Mouse (Mus musculus): ENCODE data around the gene Pla2g4e.
A peak's percentile ranks its signal among the peaks of the same experiment; 100 is the strongest.

The Pla2g4e gene

DNA sequence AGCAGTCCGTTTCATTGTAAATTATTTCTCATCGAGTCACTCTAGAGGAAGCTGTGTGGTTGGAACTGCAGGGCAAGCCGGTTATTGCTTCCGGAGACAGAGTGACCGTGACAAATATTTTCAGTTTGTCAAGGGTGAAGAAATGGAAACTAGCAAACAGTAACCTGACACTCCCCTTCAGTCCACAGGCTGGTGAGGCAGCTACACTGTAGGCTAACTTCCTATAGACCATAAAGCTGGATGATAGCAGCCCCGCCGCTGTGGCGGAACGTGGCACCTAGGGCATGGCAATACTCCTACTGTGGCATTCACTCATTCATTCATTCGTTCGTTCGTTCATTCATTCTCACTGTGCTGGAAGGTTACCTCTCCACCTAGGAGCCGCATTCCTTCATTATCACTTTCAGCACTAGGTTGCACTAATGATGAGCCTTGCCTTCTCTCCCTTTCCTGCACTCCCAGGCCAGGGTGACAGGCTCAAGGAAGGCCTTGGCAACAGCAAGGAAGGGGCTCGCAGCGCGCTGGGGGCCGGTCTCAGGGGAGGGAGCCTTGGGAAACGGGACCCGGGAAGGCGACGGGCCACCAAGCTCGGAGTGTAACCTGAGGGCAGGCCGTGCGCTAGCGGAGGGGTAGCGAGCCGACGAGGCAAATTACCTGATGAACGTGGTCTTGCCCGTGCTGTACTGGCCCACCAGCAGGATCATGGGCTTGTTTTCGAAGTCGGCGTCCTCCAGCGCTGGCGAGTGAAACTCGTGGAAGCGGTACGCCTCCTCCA lies 91.4 kb downstream of the Pla2g4e start:
- peak; percentile 12 for DNase-seq (ENCODE audit: low spot score)

DNA sequence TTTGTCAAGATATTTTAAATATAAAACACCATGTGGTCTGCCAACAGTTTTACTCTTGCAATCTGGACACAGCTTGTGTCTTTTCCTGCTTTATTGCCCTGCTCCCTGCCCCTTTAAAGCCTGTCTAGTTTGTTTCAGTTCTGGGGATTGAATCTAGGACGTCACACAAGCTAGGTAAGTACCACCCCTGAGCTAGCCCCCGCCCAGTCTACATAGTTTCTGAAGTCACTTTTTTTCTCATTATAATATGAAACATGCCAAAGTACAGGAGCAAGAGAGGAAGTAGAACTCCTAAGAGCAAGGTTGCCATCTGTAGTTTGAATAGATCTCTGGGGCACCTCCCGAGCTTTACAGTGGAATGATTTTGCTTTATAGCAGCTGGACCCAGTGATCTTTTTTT lies 94.6 kb downstream of the Pla2g4e start:
- no peak for DNase-seq (ENCODE audit: low spot score)

DNA sequence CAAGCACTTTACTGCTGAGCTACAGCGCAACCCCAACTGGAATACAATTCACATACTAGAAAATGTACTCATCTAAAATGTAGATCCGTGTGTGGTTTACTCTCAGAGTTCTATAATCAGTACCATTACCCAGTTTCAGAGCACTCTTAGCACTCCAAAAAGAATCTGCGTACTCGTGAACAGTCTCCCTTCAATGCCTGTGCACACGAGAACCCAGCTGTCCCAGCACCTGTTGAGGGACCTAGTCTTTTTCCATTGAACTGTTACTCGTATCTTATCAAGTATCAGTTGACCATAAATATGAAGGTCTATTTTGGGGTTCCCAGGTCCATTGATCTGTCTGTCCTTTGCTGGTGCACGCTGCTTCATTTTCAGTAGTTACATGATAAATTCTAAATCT lies 95.5 kb downstream of the Pla2g4e start:
- no peak for DNase-seq (ENCODE audit: low spot score)

DNA sequence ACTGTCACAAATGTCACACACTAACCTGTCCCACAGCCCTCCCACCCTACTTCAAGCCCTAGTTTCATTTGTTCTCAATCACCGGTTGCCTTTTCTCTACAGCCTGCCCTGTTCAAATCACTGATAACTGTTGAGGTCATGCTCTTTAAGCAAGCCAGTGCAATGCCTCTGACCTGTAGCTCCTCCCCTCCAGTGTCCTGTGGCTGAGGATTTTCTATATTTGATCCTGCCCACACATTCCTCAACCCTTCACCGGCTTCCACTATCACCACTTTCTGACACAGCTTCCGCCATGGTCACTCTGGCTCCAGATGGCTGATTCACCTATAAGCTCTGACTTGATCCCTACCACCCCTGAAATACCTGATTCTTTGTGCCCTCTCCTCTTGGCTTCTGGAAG lies 97.1 kb downstream of the Pla2g4e start:
- no peak for DNase-seq (ENCODE audit: low spot score)

DNA sequence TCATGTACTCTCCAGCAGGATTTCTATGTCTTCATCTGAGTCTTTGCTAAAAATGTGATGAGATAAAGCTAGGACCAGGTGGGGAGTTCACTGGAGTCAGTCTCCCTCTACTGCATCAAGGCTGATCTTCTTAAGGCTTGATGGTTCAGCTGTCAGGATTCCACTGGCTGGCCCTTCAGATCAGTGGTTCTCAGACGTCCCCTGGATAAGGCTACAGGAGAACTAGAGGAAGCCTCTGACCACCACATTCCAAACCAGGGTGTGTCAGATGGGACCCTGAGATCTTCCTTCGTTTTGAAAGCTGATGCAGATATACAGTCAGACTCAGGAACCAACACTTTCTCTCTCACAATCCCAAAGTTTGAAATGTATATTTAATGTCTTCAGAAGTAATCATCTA lies 97.8 kb downstream of the Pla2g4e start:
- DNase-seq (ENCODE audit: low spot score), result no peak

DNA sequence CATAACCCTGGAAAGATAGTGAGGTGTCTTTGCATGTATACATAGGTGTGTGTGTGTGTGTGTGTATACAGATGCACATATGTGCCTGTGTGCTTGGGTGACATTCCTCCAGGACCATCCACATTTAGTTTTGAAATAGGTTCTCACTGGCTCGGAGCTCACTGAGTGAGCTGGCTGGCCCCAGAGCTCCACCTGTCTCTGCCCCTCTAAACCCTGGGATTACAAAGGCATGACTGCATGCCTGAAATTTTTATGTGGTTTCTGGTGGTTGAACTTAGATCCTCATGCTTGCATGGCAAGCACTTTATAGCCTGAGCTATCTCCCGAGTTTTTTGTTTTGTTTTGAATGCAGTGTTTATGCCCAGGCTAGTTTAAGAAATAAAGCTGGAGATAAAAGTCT lies 98.6 kb downstream of the Pla2g4e start:
- no peak for DNase-seq (ENCODE audit: low spot score)

DNA sequence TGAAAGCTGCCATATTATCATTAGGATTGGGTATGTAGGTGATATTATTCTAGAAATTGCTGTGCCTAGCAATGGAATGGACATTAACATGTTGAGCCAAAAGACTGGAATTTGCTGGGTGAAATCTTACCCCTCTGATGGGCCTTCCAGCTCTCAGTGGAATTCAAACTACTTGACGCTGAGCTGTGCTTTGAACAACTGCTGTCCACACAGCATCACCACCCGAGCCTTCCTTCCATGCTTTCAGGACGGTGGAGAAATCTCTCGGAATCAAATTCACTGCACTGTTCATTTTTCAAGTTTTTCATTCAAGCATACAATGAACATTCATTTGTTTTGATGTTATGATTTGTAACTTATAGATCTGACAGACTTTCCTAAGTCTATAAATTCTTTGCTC lies 100.7 kb downstream of the Pla2g4e start:
- no peak for DNase-seq (ENCODE audit: low spot score)

DNA sequence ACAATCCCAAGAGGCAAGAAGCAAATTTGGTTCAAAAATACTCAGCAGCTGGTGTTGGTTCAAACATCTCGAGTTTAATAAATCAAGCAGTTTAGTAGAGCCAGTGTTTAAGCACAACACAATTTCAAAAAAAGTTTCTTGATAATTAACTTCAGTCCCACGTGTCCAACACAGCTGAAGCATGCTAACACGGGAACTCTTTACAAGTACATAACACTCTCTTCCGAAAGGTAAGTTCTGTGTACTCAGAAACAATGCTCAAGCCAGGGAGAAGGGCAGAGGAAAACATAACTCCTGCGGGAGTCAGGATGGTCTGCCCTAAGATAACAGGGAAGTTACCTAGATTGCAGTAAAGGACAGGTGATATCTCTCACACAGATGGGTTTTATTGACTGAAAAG lies 102.8 kb downstream of the Pla2g4e start:
- no peak for DNase-seq (ENCODE audit: low spot score)

DNA sequence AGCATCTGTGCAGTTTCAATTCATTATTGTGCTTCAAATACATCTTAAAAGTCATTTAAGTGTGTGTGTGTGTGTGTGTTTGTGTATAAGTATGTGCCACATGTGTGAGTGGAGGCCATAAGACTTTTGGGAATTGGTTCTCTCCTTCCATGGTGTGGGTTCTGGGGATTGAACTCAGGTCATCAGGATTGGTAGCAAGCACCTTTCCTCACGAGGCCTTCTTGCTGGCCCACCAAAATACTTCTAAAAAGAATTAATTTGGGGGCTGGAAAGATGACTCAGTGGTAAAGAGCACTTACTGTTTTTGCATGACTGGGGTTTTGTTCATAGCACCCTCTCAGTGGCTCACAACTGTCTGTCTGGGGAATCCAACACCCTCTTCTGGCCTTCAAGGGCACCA lies 103.5 kb downstream of the Pla2g4e start:
- no peak for DNase-seq (ENCODE audit: low spot score)

DNA sequence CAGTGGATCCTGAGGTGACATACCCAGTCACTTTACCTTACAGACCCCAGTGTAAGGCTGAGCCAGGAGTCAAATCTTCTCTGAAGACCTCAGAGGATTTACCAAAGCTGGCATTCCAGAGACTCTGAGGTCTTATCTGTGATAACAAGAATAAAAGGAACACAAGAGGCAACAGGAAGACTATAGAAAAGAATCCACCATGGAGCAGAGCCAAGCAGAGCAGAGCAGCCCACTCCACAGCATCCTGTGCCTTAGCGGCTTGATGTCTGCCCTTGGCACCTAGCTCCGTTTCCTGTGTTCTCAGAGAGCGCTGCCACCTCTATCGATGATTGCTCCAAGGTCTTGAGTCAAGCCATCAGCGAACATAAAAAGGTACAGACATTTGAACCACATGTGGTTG lies 104.8 kb downstream of the Pla2g4e start:
- DNase-seq (ENCODE audit: low spot score), result no peak

DNA sequence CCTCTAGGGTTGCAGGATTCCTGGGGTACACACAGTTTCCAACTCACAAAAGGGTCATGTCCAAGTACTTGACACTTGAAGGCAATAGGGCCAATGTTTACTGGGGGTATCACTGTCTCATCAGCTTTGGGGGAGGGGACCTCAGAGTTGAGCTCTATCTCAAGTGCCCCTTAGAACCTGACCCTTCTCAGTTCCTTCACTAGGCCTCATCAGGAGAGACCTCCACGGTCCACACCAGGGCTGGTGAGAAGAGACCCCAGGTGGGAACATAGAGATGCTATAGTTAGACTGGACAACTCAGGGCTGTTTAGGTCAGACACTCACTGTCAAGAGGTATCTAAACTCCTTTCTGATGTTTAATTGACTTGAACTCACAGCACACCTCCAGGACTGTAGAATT lies 106.0 kb downstream of the Pla2g4e start:
- DNase-seq (ENCODE audit: low spot score), result no peak

DNA sequence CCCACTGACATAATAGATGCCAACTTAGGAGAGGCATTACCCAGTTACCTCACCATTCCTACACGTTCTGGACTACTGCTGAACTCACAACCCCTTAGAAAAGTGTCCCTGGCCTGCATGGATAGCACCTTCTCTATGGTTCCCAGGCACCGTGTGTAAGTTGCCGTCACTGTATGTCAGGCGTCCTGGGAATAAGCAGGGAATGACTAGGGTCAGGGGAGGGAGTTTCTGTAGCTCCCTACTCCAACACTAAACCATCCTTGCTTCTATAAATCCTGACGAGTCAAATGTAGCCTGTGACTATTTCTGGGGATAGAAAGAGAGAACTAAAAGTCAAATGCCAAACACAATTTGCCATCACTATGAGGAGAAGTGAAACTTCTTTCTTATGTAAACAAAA lies 107.9 kb downstream of the Pla2g4e start:
- no peak for DNase-seq (ENCODE audit: low spot score)

DNA sequence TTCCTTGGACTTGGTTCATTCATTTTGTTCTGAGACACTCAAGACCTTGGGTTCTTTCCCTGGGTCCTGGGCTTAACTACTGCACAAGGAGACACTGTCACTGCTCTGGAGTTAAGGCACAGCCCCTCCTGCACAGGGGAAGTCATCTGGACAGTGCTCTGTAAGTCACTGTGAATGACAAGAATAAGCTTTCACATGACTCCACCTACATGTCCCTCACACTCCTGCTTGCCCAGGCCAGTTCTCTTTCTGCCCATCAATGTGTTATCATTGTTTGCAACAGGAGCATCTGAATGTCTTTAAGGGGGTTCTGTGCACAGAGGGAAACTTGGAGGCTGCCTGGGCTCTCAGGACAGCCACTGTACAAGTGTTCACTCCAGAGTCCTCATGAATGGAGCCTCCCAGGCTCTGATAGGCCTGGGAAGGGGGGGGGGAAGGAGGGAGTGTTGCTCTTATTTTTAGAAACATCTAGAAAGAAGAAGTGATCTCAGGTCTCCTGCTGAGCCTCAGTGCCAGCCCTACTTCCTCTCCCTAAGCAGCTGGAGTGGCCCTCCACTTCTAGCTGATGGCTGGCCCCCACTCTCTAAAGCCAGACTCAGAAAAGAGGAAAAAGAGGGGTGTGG lies 110.6 kb downstream of the Pla2g4e start:
- no peak for DNase-seq (ENCODE audit: low spot score)

DNA sequence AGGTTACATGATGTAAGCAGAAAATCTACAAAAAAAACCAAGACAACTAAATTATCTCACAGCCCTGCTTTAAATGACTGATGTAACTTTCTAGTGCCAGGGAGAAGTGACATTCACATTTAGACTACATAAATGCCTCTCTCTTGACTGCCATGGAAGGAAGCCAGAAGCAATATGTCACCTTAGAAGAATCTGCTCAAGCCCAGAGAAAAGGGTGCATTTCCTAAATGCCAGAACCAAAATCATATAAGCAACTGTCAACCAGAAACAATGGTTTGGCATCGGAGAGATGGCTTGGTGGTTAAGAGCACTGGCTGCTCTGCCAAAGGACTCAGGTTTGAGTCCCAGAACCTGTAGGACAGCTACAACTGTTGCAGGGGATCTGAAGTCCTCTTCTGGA lies 113.3 kb downstream of the Pla2g4e start:
- DNase-seq (ENCODE audit: low spot score), result no peak

DNA sequence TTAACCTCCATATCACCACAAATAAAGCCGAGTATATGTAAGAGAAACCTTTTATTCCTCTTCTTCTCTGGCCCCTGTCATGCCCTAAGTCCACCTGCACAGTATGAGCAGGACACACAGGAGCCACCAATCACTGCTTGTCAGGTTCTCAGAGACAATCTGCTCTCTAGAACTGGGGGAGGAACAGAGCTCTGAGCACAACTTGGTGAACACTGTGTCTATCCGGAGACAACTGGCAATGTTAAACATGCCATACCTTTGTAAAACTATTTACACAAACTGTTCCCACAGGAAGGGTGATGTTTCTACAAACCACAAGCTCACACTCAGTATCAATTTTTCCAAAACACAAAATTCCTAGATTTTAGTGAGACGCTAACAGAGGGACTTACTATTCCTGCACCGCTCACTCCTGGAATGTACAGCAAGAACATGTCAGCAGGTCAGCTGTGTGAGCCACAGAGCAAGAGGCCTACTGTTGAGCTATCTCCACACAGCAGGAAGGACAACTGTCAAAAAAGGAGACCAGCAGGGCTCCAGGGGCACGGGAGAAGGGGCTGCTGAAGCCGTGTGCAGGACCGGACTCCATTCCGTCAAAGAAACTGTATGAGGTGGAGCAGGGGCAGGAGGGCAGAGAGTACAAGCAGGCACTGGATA lies 115.8 kb downstream of the Pla2g4e start:
- no peak for DNase-seq (ENCODE audit: low spot score)

DNA sequence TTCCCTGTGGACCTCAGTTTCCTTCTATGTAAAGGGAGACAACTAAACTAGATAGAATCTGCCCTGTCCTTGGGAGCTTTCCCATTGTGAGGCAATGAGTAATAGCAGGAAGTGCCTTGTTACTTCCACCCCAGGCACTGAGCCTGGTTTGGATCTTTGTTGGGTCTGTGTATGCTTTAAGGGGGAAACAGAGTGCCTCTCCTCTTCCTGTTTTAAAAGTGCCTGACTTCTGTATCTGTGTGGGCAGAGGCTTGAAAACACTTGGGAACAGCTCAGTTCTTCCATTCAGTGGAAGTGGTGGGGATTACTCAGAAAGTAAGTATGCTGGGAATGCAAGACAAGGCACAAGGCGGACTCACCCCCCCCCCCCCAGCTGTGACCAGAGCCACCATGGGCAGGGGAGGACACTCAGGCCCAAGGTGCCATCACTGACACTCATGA lies 116.5 kb downstream of the Pla2g4e start:
- peak; percentile 41 for DNase-seq (ENCODE audit: low spot score)

DNA sequence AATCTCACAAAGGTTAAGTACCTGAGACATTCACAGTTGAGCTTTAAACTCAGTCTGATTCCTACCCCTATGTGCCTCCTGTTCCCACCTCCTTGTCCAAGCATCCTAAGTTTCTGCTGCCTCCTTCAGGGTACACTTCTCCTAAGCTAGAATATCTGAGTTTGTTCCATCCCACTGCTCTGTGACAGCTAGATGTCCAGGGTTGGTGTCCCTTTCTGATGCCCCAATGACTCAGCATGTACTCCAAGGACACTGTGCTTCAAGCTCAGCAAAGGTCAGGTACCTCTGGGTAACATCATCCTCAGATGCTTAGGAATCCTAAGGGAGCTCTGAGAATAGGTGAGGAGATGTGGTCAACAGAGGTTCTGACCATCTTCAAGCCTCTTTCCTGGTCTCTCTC lies 117.1 kb downstream of the Pla2g4e start:
- DNase-seq (ENCODE audit: low spot score), result no peak

DNA sequence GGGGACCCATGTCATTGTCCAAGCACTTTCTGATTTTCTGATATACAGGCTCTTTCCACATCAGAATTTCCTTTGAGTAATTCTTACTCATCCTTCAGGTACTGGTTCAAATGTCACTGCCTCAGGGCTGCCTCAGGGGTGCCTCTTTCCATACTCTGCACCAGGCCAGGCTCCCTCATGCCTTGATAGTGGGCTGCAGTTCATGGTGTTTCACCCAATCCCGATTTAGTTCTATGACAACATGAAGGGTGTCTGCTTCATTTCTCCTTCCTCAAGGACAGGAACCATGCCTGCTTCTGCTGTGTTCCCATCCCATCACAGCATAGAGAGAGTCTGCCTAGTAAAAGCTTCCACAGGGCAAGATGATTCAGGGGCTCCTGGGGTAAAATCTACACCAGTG lies 118.2 kb downstream of the Pla2g4e start:
- DNase-seq (ENCODE audit: low spot score), result no peak

DNA sequence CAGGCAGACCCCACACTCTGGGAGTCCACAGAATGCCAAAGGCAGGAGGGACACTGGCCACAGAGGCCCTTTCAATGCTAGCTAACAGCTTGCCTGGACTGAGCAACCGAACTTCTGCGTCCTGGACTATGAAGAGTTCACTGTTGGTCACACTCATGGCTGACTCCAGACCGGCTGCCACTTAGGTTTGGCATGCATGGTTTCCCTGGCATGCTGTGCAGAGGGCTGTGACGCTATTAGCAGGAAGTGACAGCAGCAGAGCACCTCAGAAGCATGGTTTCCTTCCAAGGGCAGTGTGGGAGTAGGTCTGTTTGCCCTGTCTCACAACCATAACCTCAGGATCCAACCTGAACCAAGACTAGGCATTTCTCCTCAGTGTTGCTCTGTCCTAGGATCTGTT lies 118.7 kb downstream of the Pla2g4e start:
- DNase-seq (ENCODE audit: low spot score), result no peak

DNA sequence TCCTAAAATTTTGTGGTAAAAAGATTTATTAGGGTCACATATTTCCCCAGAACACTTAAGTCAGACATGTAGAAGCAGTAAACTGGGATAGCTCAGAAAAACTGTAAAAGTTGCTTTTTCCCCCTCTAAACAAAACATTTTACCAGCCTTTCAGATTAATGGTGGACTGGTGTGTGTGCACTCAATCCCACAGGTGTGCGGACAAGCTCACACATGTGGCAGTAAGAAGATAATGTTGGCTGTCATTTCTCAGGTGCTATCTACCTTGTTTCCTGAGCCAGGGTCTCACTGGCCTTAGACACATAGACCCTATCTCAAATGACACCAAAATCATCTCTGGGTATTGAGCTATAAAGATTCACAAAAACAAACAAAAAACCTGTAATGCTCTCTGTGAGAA lies 119.7 kb downstream of the Pla2g4e start:
- DNase-seq (ENCODE audit: low spot score), result no peak

DNA sequence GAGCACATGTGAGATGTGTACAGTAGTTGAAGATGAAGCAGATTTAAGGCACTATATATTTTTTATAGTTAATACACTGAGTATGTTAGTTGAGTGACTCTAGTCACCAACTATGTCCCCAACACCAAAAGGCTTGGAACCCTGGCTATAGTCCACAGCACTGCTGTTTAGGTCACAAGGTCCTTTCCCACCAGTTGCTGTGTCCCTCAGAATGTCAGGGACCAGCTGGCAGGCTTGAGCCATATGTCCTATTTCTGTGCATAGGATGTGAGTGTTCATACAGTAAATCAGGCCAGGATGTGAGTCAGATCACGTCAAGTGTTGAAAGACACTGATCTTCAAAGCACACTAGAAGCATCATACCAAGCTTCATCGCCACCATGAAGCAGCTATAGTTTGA lies 120.2 kb downstream of the Pla2g4e start:
- no peak for DNase-seq (ENCODE audit: low spot score)

DNA sequence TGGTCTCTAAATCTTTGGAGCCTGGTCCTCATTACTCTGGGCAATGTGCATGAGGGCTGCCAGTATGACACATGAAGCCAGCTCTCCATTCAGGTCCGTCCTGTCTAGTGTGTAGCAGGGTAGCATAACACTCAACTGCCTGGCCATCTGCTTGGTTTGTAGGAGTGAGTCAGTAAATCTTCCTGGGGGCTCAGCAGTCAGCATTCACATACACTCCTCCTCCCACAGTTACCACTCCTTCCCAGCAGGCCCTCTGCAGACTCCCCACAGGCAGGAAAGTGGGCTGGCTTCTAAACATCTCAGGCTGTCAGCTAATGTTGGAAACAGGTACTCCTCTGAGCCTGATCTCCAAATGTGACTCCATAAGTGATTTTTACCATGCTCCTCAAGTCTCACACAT lies 121.0 kb downstream of the Pla2g4e start:
- peak; percentile 21 for DNase-seq (ENCODE audit: low spot score)

DNA sequence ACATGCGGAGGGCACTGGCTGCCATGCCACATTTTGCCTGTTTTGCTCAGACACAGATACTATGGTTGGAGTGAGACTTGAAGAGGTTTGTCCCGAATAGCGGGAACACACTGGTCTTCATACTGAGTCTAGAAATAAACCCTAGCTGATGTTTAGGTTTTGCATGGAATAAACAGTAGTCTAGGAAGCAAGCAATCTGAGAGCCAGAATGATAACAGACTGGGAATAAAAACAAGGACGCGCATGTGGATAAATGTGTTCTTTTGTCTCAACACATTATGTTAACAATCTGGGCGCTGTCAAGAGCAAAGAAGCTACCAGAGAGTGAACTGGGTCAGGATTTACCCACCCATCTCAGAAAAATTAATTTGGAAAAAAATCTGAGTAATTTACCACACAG lies 122.2 kb downstream of the Pla2g4e start:
- no peak for DNase-seq (ENCODE audit: low spot score)

DNA sequence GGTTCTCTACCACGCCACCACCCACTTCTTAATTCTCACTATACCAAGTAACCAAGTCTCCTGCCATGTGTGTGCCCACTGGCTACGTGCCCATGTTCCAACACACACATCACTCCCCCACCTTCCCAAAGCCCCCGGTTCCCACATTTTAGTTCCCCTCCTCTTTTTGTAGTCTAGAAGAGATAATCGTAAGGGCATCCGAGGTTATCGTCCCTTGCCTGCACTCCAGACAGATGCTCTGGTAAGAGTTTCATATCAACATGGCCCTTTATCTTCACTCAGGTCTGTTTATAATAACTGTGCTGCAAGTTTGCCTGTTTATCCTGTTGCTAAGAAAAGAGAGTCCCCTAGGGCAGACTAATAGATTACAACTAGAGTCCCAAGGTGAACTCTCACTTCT lies 127.8 kb downstream of the Pla2g4e start:
- DNase-seq (ENCODE audit: low spot score), result no peak

Data from yolk sac, embryonic 10.5 days (tissue).